Mouse (Mus musculus) embryonic facial prominence, embryonic 11.5 days (tissue): ENCODE measurements around the gene Rfng. TPM values are rescaled to one million over a fixed set of nuclear protein-coding genes. Genes with fewer than 3 reads are reported as not detected.

Experiments used
- ATAC-seq: fragments of 200-750 bp; cut with Nextera tagmentation; replicated peaks from 2 replicates; pipeline ENCODE4 v1.8.0; 2017; ENCODE audit warnings: low read depth; ENCODE audit not compliant: insufficient number of reproducible peaks, low FRiP score, low TSS enrichment
- DNase-seq: peaks from one replicate; pipeline ENCODE4 v3.0.0-alpha.2; 2015; ENCODE audit warnings: low spot score
- H3K27ac ChIP-seq: fragments of 300-500 bp; sonication (generic); replicated peaks from 2 replicates; pipeline ENCODE4 v1.5.1; 2014; ENCODE audit warnings: mild to moderate bottlenecking, low read depth, low read length, control low read depth
- H3K27me3 ChIP-seq: fragments of 300-500 bp; sonication (generic); 2 replicates; pipeline ENCODE4 v1.6.1; 2014; ENCODE audit warnings: mild to moderate bottlenecking, low read length, moderate library complexity, mixed read lengths; ENCODE audit not compliant: control insufficient read depth, insufficient read depth
- H3K36me3 ChIP-seq: fragments of 300-500 bp; sonication (generic); replicated peaks from 2 replicates; pipeline ENCODE4 v1.6.1; 2014; ENCODE audit warnings: low read depth, mild to moderate bottlenecking, low read length, moderate library complexity, mixed read lengths; ENCODE audit not compliant: control insufficient read depth, insufficient read depth
- H3K4me1 ChIP-seq: fragments of 300-500 bp; sonication (generic); 2 replicates; pipeline ENCODE4 v1.6.1; 2014; ENCODE audit warnings: low read length, mixed read lengths; ENCODE audit not compliant: control insufficient read depth, insufficient read depth
- H3K4me2 ChIP-seq: fragments of 300-500 bp; sonication (generic); 2 replicates; pipeline ENCODE4 v1.6.1; 2014; ENCODE audit warnings: low read depth, mild to moderate bottlenecking, control low read depth, low read length, moderate library complexity
- H3K4me3 ChIP-seq: fragments of 300-500 bp; sonication (generic); 2 replicates; pipeline ENCODE4 v1.5.1; 2014; ENCODE audit warnings: low read depth, low read length, control low read depth
- H3K9ac ChIP-seq: fragments of 300-500 bp; sonication (generic); replicated peaks from 2 replicates; pipeline ENCODE4 v1.6.1; 2014; ENCODE audit warnings: mild to moderate bottlenecking, control low read depth, low read length
- H3K9me3 ChIP-seq: fragments of 300-500 bp; sonication (generic); replicated peaks from 2 replicates; pipeline ENCODE4 v1.6.1; 2016; ENCODE audit warnings: mild to moderate bottlenecking, low read length, inconsistent platforms, mixed read lengths; ENCODE audit not compliant: control insufficient read depth
- WGBS: fragments of 180-500 bp; shearing (Covaris S2); extraction: QIAGEN DNeasy Blood & Tissue Kit; methylation state at CpG from one replicate; pipeline ENCODE4 v1.1.7; 2014; 5-methylcytosine and 5-hydroxymethylcytosine counted together
- polyA plus RNA-seq: library from polyadenylated mRNA; unstranded; fragments of >200 nt; fragmentation: Nextera tagmentation; extraction: Ambion mirVana; gene quantifications from 2 replicates; pipeline ENCODE4 v1.2.1, GENCODE M21; 2014

Gene Rfng
- polyA plus RNA-seq, 1 experiment from 2014 or later = 16.2 TPM

DNA sequence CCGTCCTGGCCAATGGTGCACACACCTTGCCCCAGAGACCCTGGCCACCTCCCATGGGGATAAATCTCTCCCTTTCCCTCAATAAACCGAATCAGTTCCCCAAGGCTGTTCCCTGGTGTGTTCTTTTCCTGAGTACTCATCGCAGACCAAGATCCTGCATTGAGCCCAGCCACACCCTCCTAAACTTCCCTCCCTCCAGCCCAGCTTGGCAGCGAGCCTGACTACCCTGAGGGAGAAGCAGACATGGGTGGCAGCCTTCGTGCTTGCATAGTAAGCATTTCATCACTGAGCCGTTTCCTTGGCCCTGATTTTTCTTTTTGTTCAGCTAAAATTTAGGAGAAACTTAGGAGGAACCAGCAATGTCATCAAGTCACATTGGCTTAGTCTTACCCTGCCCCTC is 50.5 kb downstream of the Rfng start:
- Histone ChIP-seq H3K9ac (no peak overlapping the region), H3K27ac (no peak overlapping the region), H3K4me2 (no peak overlapping the region)

DNA sequence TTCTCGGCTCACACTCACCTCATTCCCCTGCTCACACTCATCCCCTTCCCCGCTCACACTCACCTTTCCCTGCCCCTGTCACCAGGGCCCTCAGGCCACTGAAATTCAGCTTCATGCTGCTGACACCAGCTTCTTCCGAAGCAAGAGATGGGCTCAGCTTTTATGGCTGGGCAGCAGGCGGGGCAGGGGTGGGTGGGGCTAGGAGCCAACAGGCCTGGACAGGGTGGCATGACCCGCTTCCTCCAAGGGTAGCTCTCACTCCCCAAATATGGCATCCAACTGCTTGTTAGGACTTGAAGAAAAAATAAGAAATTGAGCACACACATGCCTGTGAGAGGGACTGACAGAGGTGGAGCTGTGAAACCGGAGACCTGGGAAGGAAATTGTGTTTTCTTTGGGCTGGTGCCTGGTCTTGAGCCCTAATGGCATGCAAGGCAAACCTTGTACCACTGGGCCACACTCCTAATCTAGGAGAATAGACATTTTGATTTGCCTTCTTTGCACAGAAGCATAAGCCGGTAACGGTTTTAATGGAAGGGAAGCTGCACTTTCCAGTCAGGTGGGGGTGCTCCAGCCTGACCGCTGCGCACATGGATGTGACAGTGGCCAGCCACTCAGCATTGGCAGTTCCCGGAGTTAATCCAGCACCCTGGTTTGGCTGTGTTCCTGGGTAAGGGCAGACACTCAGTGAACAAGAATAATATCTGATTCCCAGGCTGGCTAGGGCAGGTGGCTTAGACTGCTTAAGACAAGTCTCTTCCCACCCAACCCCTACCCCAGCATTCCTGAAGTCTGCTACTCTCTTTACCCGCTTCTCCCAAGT is 51.9 kb downstream of the Rfng start, which contains the start of gene Cbr2:
Cbr2 (minus strand) TSS at position 257 of the 823 bp plus-strand sequence.
- Histone ChIP-seq H3K9ac (no peak within 1 kb of the TSS; the same call in 1 of the 2 replicates), H3K27ac (no peak within 1 kb of the TSS), H3K4me1 (no peaks in the 10 kb centered on the region), H3K4me3 (no peak within 1 kb of the TSS), H3K9me3 (no peaks in the 10 kb centered on the region), H3K36me3 (no peaks in the 10 kb centered on the region), H3K27me3 (no peaks in the 10 kb centered on the region; the same call in 1 of the 2 replicates), H3K4me2 (no peak within 1 kb of the TSS)
- ATAC-seq (no peak), DNase-seq (no peak)
- WGBS = 75% methylated on average over 12 of the region's 12 CpGs

More for the DNA sequence above, 50.5 kb downstream of the Rfng start:
- H3K27me3 ChIP-seq = no peaks in the 10 kb centered on the region
- no peaks in the 10 kb centered on the region for H3K36me3 ChIP-seq
- H3K4me1 ChIP-seq = no peaks in the 10 kb centered on the region
- DNase-seq = no peak
- no peak overlapping the region for H3K4me3 ChIP-seq
- WGBS = 67% methylated on average over 6 of the region's 6 CpGs
- ATAC-seq = no peak
- no peaks in the 10 kb centered on the region for H3K9me3 ChIP-seq

DNA sequence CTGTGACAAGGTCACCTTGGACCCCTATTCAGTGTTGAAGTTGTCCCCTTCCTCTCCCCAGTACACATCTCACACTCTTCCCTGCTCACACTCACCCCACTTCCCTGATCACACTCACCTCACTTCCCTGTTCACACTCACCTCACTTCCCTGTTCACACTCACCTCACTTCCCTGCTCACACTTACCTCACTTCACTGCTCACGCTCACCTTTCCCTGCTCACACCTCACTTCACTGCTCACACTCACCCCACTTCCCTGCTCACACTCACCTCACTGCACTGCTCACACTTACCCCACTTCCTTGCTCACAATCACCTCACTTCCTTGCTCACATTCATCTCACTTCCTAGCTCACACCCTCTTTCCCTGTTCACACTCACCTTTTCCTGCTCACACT is 52.6 kb downstream of the Rfng start:
- no peak for DNase-seq
- Histone ChIP-seq H3K4me2 (no peak overlapping the region), H3K4me3 (no peak overlapping the region), H3K4me1 (no peaks in the 10 kb centered on the region), H3K36me3 (no peaks in the 10 kb centered on the region), H3K27me3 (no peaks in the 10 kb centered on the region; the same call in 1 of the 2 replicates), H3K9me3 (no peaks in the 10 kb centered on the region), H3K9ac (no peak overlapping the region), H3K27ac (no peak overlapping the region)
- WGBS = 94% methylated on average over 1 of the region's 1 CpGs
- ATAC-seq = no peak

Other genes with a start within 250 kb of the Rfng start
- gene Mcrip1, start 234.5 kb downstream of the Rfng start, polyA plus RNA-seq = 223 and 249 TPM in 2 replicates
- not detected in 2 replicates for gene Ppp1r27, start 233.1 kb downstream of the Rfng start, polyA plus RNA-seq
- 626 and 629 TPM in 2 replicates for gene P4hb, start 211.0 kb downstream of the Rfng start, polyA plus RNA-seq
- 511 and 567 TPM in 2 replicates for gene Arhgdia, start 202.6 kb downstream of the Rfng start, polyA plus RNA-seq
- 748 and 893 TPM in 2 replicates for gene Alyref, start 185.8 kb downstream of the Rfng start, polyA plus RNA-seq
- gene Anapc11, start 185.8 kb downstream of the Rfng start, polyA plus RNA-seq = 177 and 197 TPM in 2 replicates
- not detected in 2 replicates for gene Npb, start 175.7 kb downstream of the Rfng start, polyA plus RNA-seq
- gene Pcyt2, start 166.3 kb downstream of the Rfng start, polyA plus RNA-seq = 75.3 and 76.9 TPM in 2 replicates
- gene Sirt7, start 159.0 kb downstream of the Rfng start, polyA plus RNA-seq = 20.7 and 20.8 TPM in 2 replicates
- 16.7 and 18.1 TPM in 2 replicates for gene Mafg, start 150.6 kb downstream of the Rfng start, polyA plus RNA-seq
- 26.3 and 27.1 TPM in 2 replicates for gene Pycr1, start 140.4 kb downstream of the Rfng start, polyA plus RNA-seq
- gene Myadml2, start 136.0 kb downstream of the Rfng start, polyA plus RNA-seq = not detected in 2 replicates
- 2.5 and 3.2 TPM in 2 replicates for gene Notum, start 123.0 kb downstream of the Rfng start, polyA plus RNA-seq
- gene Aspscr1, start 111.2 kb downstream of the Rfng start, polyA plus RNA-seq = 99.6 and 107 TPM in 2 replicates
- gene Cenpx, start 70.5 kb downstream of the Rfng start, polyA plus RNA-seq = 118 and 124 TPM in 2 replicates
- 35.0 and 35.9 TPM in 2 replicates for gene Lrrc45, start 70.3 kb downstream of the Rfng start, polyA plus RNA-seq
- 9.7 and 10.9 TPM in 2 replicates for gene Rac3, start 62.7 kb downstream of the Rfng start, polyA plus RNA-seq
- 10.7 and 11.7 TPM in 2 replicates for gene Dcxr, start 56.9 kb downstream of the Rfng start, polyA plus RNA-seq
- 3.3 and 3.7 TPM in 2 replicates for gene Cbr2, start 52.1 kb downstream of the Rfng start, polyA plus RNA-seq
- 9.0 and 11.0 TPM in 2 replicates for gene Hmga1b, start 21.4 kb downstream of the Rfng start, polyA plus RNA-seq
- gene Gps1, start 65 bp upstream of the Rfng start, polyA plus RNA-seq = 262 and 276 TPM in 2 replicates
- gene Dus1l, start 12.2 kb upstream of the Rfng start, polyA plus RNA-seq = 72.4 and 72.8 TPM in 2 replicates
- gene Fasn, start 40.3 kb upstream of the Rfng start, polyA plus RNA-seq = 56.1 and 66.1 TPM in 2 replicates
- gene Ccdc57, start 148.7 kb upstream of the Rfng start, polyA plus RNA-seq = 4.5 and 5.3 TPM in 2 replicates
- 30.7 and 40.8 TPM in 2 replicates for gene Slc16a3, start 164.3 kb upstream of the Rfng start, polyA plus RNA-seq
- 60.3 and 66.1 TPM in 2 replicates for gene Csnk1d, start 207.1 kb upstream of the Rfng start, polyA plus RNA-seq